Mouse (Mus musculus): Measurements from ENCODE around the gene Rb1.

- TF ChIP-seq GATA1 (IDR thresholded peaks at IDR 0.05; ENCODE audit: low read length) (no peak), TAL1 (IDR thresholded peaks at IDR 0.05; ENCODE audit: low read length) (no peak)
Observed at GRCm38 (mm10) chr14:73181144-73181543, 144.5 kb downstream of the Rb1 start.
